Mouse (Mus musculus) midbrain, embryonic 16.5 days (tissue): ENCODE measurements around the gene Rtkn. TPM values are rescaled to one million over a fixed set of nuclear protein-coding genes. Genes with fewer than 3 reads are reported as not detected.

Source experiments
- ATAC-seq: fragments of 200-750 bp; cut with Nextera tagmentation; 2 replicates; pipeline ENCODE4 v1.8.0; 2017; ENCODE audit warnings: moderate TSS enrichment
- H3K27ac ChIP-seq: fragments of 300-500 bp; sonication (generic); 2 replicates; pipeline ENCODE4 v1.5.1; 2014; ENCODE audit warnings: mild to moderate bottlenecking, low read length, mixed read lengths
- H3K27me3 ChIP-seq: fragments of 300-500 bp; sonication (generic); 2 replicates; pipeline ENCODE4 v1.6.1; 2014; ENCODE audit warnings: low read depth, low read length, mixed read lengths; ENCODE audit not compliant: control insufficient read depth, insufficient read depth
- H3K36me3 ChIP-seq: fragments of 300-500 bp; sonication (generic); 2 replicates; pipeline ENCODE4 v1.6.1; 2014; ENCODE audit warnings: mild to moderate bottlenecking, low read length, moderate library complexity, mixed read lengths; ENCODE audit not compliant: control insufficient read depth, insufficient read depth
- H3K4me1 ChIP-seq: fragments of 300-500 bp; sonication (generic); 2 replicates; pipeline ENCODE4 v1.6.1; 2014; ENCODE audit warnings: mild to moderate bottlenecking, low read length, mixed read lengths; ENCODE audit not compliant: control insufficient read depth, insufficient read depth
- H3K4me2 ChIP-seq: fragments of 300-500 bp; sonication (generic); 2 replicates; pipeline ENCODE4 v1.6.1; 2014; ENCODE audit warnings: mild to moderate bottlenecking, low read length, mixed read lengths
- H3K4me3 ChIP-seq: fragments of 300-500 bp; sonication (generic); 2 replicates; pipeline ENCODE4 v1.5.1; 2014; ENCODE audit warnings: low read depth, mild to moderate bottlenecking, low read length, moderate library complexity, mixed read lengths
- H3K9ac ChIP-seq: fragments of 300-500 bp; sonication (generic); 2 replicates; pipeline ENCODE4 v1.6.1; 2014; ENCODE audit warnings: low read depth, low read length, mixed read lengths
- H3K9me3 ChIP-seq: fragments of 300-500 bp; sonication (generic); replicated peaks from 2 replicates; pipeline ENCODE4 v1.6.1; 2014; ENCODE audit warnings: mild to moderate bottlenecking, low read length, mixed read lengths; ENCODE audit not compliant: control insufficient read depth, poor library complexity, severe bottlenecking
- WGBS: fragments of 180-500 bp; shearing (Covaris S2); extraction: QIAGEN DNeasy Blood & Tissue Kit; methylation state at CpG from one replicate; pipeline ENCODE4 v1.1.7; 2014; 5-methylcytosine and 5-hydroxymethylcytosine counted together
- polyA plus RNA-seq: library from polyadenylated mRNA; unstranded; fragments of >200 nt; fragmentation: Nextera tagmentation; extraction: Ambion mirVana; gene quantifications from 2 replicates; pipeline ENCODE4 v1.2.1, GENCODE M21; 2015

The Rtkn gene
- polyA plus RNA-seq, 1 experiment from 2014 or later: 10.7 TPM

DNA sequence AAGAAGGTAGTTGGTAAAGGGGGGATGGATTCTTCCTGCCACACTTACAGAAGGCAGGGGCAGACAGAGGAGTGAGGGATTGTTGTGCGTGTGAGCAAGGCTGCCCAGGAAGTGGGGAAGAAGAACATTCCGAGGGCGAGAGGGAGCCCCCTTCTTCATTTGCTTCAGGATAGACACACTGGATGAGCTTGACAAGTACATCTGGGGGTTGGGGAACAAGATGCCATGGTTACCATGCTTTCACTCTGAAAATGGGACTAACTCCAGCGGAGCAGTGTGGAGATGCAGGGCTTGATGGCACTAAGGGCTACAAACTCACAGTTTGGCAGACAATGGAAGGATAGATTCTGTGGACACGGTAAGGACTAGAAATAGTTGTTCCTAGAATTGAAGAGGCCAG is 35.8 kb downstream of the Rtkn start:
- no peak for ATAC-seq
- 74% methylated on average over 5 of the region's 5 CpGs for WGBS
- Histone ChIP-seq H3K9ac (0 out of 2 replicates have a peak overlapping the region, but pooled peaks have one; percentile 63), H3K4me2 (peak overlapping the region; percentile 55), H3K9me3 (no peaks in the 10 kb centered on the region), H3K27me3 (no peaks in the 10 kb centered on the region), H3K36me3 (no peaks in the 10 kb centered on the region), H3K4me3 (peak overlapping the region; percentile 44), H3K4me1 (peaks cover 38% of the 10 kb centered on the region), H3K27ac (no peak overlapping the region)

DNA sequence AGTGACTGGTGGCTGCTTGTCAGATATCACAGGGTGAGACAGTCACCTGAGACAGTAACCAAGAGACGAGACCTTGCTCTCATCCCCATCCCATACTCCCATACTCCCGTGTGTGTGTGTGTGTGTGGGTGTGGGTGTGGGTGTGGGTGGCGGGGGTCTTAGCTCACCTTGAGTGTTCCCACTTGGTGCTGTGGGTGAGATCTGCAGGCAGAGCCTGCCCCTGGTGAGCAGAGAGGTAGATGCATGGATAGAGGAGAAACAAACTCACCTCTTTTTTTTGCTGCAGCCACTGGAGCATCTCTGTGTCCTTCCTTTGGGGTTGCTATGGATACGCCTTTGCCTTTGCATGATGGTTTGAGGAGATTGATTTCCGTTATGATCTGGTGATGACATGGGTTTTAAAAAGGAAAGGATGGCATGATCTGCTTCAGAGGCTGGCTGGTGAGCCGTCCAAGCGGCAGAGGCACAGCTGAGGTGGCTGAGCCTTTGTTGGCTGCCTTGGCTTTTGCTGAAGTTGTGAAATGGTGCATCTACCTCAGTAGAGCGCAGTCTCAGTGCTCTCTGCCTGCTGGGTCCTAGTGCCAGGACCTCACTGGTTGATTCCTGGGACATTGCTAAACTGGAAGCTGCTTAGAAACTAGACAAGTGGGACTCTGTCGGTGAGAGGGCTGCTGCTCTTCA is 37.1 kb downstream of the Rtkn start:
- H3K9ac ChIP-seq: peak overlapping the region; percentile 63
- H3K4me2 ChIP-seq: peak overlapping the region; percentile 55
- ATAC-seq: peak; percentile 83
- H3K27me3 ChIP-seq: no peaks in the 10 kb centered on the region
- H3K4me1 ChIP-seq: peaks cover 29% of the 10 kb centered on the region
- no peaks in the 10 kb centered on the region for H3K36me3 ChIP-seq
- WGBS: 43% methylated on average over 9 of the region's 9 CpGs
- peak overlapping the region; percentile 60 for H3K27ac ChIP-seq
- H3K9me3 ChIP-seq: no peaks in the 10 kb centered on the region
- H3K4me3 ChIP-seq: peak overlapping the region; percentile 44

DNA sequence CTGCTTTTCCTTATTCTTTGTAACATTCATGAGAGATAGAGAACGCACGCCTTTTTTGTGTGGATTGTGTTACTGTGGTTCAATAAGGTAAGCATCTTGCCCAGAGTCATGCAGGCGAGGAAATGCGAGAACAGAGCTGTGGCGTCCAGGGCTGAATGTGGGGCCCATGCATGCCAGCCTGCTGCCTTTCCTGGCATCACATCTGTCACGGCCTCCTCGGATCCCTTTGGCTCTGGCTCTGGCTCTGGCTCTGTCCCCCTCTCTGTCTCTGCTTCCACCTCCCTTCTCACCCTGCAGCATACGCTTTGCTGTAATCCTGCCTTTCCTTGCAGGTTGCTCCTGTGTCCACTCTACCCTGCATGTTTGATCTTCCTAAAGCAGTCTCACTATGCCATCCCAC is 40.7 kb downstream of the Rtkn start:
- Histone ChIP-seq H3K36me3 (no peaks in the 10 kb centered on the region), H3K9me3 (no peaks in the 10 kb centered on the region), H3K4me2 (no peak overlapping the region), H3K4me1 (peaks cover 35% of the 10 kb centered on the region), H3K9ac (no peak overlapping the region), H3K27ac (no peak overlapping the region), H3K4me3 (no peak overlapping the region), H3K27me3 (no peaks in the 10 kb centered on the region)
- no peak for ATAC-seq
- 80% methylated on average over 8 of the region's 8 CpGs for WGBS

DNA sequence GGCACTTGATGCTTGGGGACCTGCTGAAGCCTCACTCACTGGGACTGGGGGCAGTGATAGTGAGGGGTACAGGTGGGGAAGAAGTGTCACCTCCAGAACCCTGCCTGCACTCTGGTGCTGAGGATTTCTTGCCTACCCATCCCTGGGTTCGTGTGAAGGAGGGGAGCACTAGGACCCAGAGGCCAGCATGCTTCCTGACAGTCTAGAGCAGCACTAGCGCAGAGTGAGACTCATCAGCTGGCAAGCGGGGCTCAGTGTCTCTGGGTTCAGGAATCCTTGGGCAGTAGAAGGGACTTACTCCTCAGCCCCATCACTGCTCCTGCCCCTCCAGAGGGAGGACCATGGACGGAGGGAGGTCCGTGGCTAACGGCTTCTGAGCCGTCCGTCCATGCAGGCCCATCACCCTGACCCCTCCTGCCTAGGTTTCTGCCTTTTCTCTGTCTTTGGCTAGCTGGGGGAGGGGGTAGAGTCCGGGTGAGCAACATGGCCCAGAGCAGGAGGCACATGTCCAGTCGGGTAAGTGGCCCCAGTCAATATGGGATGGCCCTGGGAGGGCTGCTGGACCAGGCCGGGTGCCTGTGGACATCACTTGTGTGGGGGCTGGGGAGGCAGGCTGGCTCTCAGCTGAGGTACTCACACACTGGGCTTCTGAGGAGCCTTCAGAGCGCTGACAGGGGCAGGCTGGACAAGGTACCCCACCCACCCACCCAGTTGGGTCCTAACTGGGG is 44.3 kb downstream of the Rtkn start:
- Histone ChIP-seq H3K27ac (peak overlapping the region; percentile 72), H3K9me3 (no peaks in the 10 kb centered on the region), H3K36me3 (peaks cover 14% of the 10 kb centered on the region), H3K4me2 (peak overlapping the region; percentile 81), H3K4me1 (peaks cover 22% of the 10 kb centered on the region), H3K27me3 (no peaks in the 10 kb centered on the region), H3K9ac (peak overlapping the region; percentile 89), H3K4me3 (peak overlapping the region; percentile 70)
- peak; percentile 90 for ATAC-seq
- 12% methylated on average over 12 of the region's 12 CpGs for WGBS

DNA sequence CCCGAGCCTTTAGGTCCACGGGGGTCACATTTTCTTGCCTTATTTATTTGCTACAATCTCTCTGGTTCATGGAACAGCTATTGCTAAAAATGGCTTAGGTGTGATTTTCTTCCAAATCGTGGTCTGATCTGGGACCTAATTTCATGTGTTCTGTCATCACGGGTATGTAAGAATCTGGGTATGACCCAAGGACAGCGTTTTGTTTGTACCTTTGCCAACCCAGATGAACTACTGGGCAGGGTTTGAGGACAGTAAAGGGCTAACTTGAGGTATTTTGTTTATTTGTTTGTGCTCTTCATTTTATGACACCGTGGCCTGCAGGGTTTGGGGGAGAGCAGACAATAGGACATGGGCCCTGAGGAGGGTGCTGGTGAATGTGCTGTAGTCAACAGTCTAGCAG is 45.3 kb downstream of the Rtkn start:
- no peak for ATAC-seq
- Histone ChIP-seq H3K4me2 (peak overlapping the region; percentile 81), H3K36me3 (peaks cover 14% of the 10 kb centered on the region), H3K27me3 (no peaks in the 10 kb centered on the region), H3K9ac (peak overlapping the region; percentile 89; the same call in 1 of the 2 replicates), H3K9me3 (no peaks in the 10 kb centered on the region), H3K27ac (no peak overlapping the region), H3K4me3 (peak overlapping the region; percentile 70), H3K4me1 (peaks cover 25% of the 10 kb centered on the region)
- 85% methylated on average over 6 of the region's 6 CpGs for WGBS

DNA sequence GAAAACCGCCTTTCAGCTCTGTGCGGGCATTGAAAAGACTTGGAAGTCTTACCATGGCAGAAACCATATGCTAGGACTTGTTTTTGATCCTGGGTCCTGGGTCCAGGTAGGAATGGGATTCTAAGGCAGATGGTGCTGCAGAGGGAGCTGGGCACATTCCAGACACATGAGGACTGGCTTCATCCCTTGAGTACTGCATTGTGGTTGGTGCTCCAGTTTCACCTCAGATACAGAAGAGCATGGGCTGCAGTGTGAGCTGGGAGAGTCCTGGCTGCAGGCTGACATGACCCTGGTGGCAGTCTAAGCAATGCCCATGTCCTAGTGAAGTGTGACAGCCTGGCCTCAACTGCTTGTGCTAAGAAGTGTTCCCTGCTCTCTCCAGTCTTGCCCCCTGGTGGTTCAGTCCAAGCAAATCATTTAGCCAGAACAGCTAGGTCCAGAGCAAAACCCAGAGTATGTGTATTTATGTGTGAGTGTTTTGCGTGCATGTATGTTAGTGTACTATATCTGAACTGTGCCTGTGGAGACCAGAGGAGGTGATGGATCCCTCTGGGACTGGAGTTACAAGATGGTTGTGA is 49.7 kb downstream of the Rtkn start:
- WGBS: 95% methylated on average over 3 of the region's 3 CpGs
- Histone ChIP-seq H3K27ac (peak overlapping the region; percentile 91), H3K9ac (no peak overlapping the region), H3K36me3 (peaks cover 24% of the 10 kb centered on the region), H3K4me1 (peaks cover 37% of the 10 kb centered on the region), H3K27me3 (no peaks in the 10 kb centered on the region), H3K9me3 (no peaks in the 10 kb centered on the region), H3K4me2 (no peak overlapping the region), H3K4me3 (no peak overlapping the region)
- ATAC-seq: no peak

DNA sequence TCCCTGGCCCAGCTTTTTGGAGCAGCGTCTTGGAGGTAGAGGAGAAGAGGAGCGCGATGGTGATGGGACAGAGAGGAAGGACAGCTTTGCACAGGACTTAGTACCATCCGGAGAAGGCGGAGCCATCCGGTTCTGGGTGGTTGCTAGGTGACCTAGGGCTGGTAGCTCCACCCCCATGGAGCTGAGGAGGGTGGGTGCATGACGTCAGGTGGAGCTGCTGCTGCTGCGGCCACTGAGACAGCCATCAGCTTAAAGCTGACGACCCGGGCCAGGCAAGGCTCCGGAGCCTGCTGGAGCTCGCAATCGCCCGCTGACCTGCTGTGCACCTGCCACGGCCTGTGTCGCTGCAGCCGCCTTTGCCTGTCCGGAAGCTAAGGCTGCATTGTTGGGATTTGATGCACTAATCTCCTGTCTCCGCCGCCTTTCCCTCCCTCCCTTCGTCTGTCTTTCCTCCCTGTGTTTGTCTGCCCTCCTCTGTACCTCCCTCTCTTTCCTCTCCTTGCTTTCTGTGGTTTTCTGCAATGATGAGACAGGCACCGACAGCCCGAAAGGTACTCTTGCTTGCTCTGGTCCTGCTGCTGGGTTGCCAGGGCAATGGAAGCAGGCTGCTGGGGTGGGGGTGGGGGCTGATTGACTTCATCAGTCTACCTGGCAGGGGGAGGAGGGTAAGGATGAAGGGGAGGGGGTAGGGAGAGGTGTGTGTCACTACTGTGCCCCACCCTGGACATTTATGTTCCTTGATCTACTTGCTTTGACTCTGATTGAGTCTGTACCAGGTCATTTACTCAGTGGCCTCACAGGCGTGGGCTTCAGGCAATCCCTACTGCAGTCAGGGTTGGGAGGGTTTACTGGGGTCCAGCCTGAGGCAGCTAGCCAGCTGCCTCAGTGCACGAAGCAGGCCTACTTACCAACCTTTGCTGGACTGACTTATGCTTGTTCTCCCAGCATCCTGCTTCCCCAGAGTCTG is 50.9 kb downstream of the Rtkn start:
- peak overlapping the region; percentile 91 for H3K27ac ChIP-seq
- H3K27me3 ChIP-seq: no peaks in the 10 kb centered on the region
- 4% methylated on average over 25 of the region's 25 CpGs for WGBS
- H3K9ac ChIP-seq: peak overlapping the region; percentile 91
- H3K36me3 ChIP-seq: peaks cover 35% of the 10 kb centered on the region
- H3K4me2 ChIP-seq: peak overlapping the region; percentile 75
- no peaks in the 10 kb centered on the region for H3K9me3 ChIP-seq
- peak overlapping the region; percentile 53 for H3K4me3 ChIP-seq
- peak; percentile 95 for ATAC-seq
- H3K4me1 ChIP-seq: peaks cover 25% of the 10 kb centered on the region

DNA sequence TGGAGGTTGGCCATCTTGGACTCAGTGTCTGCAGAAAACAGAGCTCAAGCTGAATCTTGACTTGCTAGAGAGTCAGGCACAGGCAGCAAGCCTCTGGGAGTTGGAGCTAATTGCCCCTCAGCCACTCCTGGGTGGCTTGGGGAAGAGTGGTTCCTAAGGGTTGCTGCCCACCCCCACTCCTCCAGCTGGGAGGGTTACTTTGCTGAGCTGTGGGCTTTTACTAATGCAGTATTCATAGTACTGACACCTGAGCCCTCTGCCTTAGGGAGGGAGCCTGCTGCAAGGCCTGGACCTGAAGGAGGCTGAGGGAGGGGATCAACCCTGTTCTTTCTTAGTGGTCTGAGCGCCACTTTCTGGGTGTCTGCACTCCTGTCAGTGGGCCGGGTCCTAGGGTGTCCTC is 51.7 kb downstream of the Rtkn start:
- WGBS: 61% methylated on average over 2 of the region's 2 CpGs
- no peak for ATAC-seq
- peak overlapping the region; percentile 53 for H3K4me3 ChIP-seq
- H3K36me3 ChIP-seq: peaks cover 42% of the 10 kb centered on the region
- no peaks in the 10 kb centered on the region for H3K9me3 ChIP-seq
- H3K4me1 ChIP-seq: peaks cover 25% of the 10 kb centered on the region
- H3K9ac ChIP-seq: peak overlapping the region; percentile 91
- peak overlapping the region; percentile 91 for H3K27ac ChIP-seq
- no peaks in the 10 kb centered on the region for H3K27me3 ChIP-seq
- peak overlapping the region; percentile 75 for H3K4me2 ChIP-seq
